Mouse (Mus musculus) CH12.LX (cell line): ENCODE measurements around the gene Slc7a15. TPM values are rescaled to one million over a fixed set of nuclear protein-coding genes. Genes with fewer than 3 reads are reported as not detected.
A peak's percentile ranks its signal among the peaks of the same experiment; 100 is the strongest.

Source experiments
- DNase-seq: peaks from one replicate; pipeline ENCODE4 v3.0.0-alpha.2; 2013; ENCODE audit errors: extremely low read depth
- H3K27ac ChIP-seq: 2 replicates; pipeline ENCODE4 v1.5.1; 2012; ENCODE audit warnings: low read depth, mild to moderate bottlenecking, control low read depth, moderate library complexity; ENCODE audit not compliant: insufficient read depth
- H3K27me3 ChIP-seq: replicated peaks from 2 replicates; pipeline ENCODE3; 2012; ENCODE audit warnings: inconsistent platforms
- H3K36me3 ChIP-seq, 2 experiments: replicated peaks in 1 of 2; 2 replicates each; pipeline versions ENCODE3 to v1.6.1; 2012; ENCODE audit warnings: inconsistent platforms in 1 of 2, low read length in 1 of 2, mild to moderate bottlenecking in 1 of 2, mixed read lengths in 1 of 2, moderate library complexity in 1 of 2; ENCODE audit not compliant: control insufficient read depth in 1 of 2, insufficient read depth in 1 of 2
- H3K4me1 ChIP-seq, 2 experiments: 2 replicates each; pipeline ENCODE4 v1.6.1; 2012; ENCODE audit warnings: inconsistent platforms in 1 of 2, moderate library complexity in 1 of 2; ENCODE audit not compliant: insufficient read depth in 2 of 2, control insufficient read depth in 1 of 2
- H3K4me2 ChIP-seq: 2 replicates; pipeline ENCODE4 v1.6.1; 2012; ENCODE audit warnings: low read depth, mild to moderate bottlenecking, control low read depth; ENCODE audit not compliant: poor library complexity, insufficient read depth, severe bottlenecking
- H3K4me3 ChIP-seq, 3 experiments: fragments of 150-350 bp in 1 of 3; sonication (generic) in 1 of 3; replicated peaks in 1 of 3; 2 replicates each; pipeline versions ENCODE3 to v1.5.1; 2011 to 2012; ENCODE audit warnings: low read depth in 2 of 3, low read length in 2 of 3, mild to moderate bottlenecking in 2 of 3, moderate library complexity in 2 of 3, control low read depth in 1 of 3, improper control_type of control experiment in 1 of 3, inconsistent platforms in 1 of 3, mixed read lengths in 1 of 3; ENCODE audit not compliant: poor library complexity in 1 of 3
- H3K79me2 ChIP-seq: replicated peaks from 2 replicates; pipeline ENCODE4 v1.6.1; 2012; ENCODE audit warnings: mild to moderate bottlenecking, moderate library complexity; ENCODE audit not compliant: control insufficient read depth, poor library complexity, insufficient read depth, severe bottlenecking; ENCODE audit errors: extremely low read depth
- H3K9ac ChIP-seq: 2 replicates; pipeline ENCODE4 v1.6.1; 2012; ENCODE audit warnings: low read depth, mild to moderate bottlenecking, control low read depth, moderate library complexity; ENCODE audit not compliant: insufficient read depth
- H3K9me3 ChIP-seq: replicated peaks from 2 replicates; pipeline ENCODE3; 2012; ENCODE audit warnings: low read length, inconsistent platforms, mixed read lengths
- BHLHE40 ChIP-seq: IDR thresholded peaks from 2 replicates; pipeline ENCODE4 v1.6.1; 2011; ENCODE audit warnings: mild to moderate bottlenecking, low read depth, low read length, improper control_type of control experiment
- CHD1 ChIP-seq: IDR thresholded peaks from 2 replicates; pipeline ENCODE4 v1.6.1; 2012; ENCODE audit warnings: low read depth, low read length, improper control_type of control experiment, inconsistent platforms
- CHD2 ChIP-seq: IDR thresholded peaks from 2 replicates; pipeline ENCODE4 v1.6.1; 2011; ENCODE audit warnings: low read length, improper control_type of control experiment
- CTCF ChIP-seq, 2 experiments: IDR thresholded peaks in 1 of 2; conservative IDR thresholded peaks in 1 of 2; 2 replicates each; pipeline ENCODE4 v1.5.1; 2011 to 2012; ENCODE audit warnings: low read depth in 2 of 2, low read length in 2 of 2, improper control_type of control experiment in 1 of 2, inconsistent platforms in 1 of 2, mild to moderate bottlenecking in 1 of 2, moderate library complexity in 1 of 2
- E2F4 ChIP-seq: IDR thresholded peaks from 2 replicates; pipeline ENCODE4 v1.6.1; 2011; ENCODE audit warnings: low read depth, low read length, improper control_type of control experiment; ENCODE audit not compliant: insufficient replicate concordance
- ELF1 ChIP-seq: IDR thresholded peaks from 2 replicates; pipeline ENCODE4 v1.6.1; 2014; ENCODE audit warnings: low read depth, mild to moderate bottlenecking, inconsistent platforms, low read length, improper control_type of control experiment
- EP300 ChIP-seq: IDR thresholded peaks from 2 replicates; pipeline ENCODE4 v1.6.1; 2011; ENCODE audit warnings: low read length, improper control_type of control experiment
- ETS1 ChIP-seq: conservative IDR thresholded peaks from 2 replicates; pipeline ENCODE4 v1.6.1; 2012; ENCODE audit warnings: low read depth, mild to moderate bottlenecking, inconsistent platforms, low read length, improper control_type of control experiment, moderate library complexity
- GABPA ChIP-seq: IDR thresholded peaks from 2 replicates; pipeline ENCODE4 v1.6.1; 2012; ENCODE audit warnings: low read depth, low read length, improper control_type of control experiment, inconsistent platforms; ENCODE audit not compliant: insufficient replicate concordance
- HCFC1 ChIP-seq: IDR thresholded peaks from 2 replicates; pipeline ENCODE4 v1.6.1; 2012; ENCODE audit warnings: low read depth, mild to moderate bottlenecking, inconsistent platforms, low read length, improper control_type of control experiment
- IRF4 ChIP-seq: IDR thresholded peaks from 2 replicates; pipeline ENCODE4 v1.6.1; 2014; ENCODE audit warnings: low read depth, mild to moderate bottlenecking, inconsistent platforms, low read length, improper control_type of control experiment
- JUN ChIP-seq: IDR thresholded peaks from 2 replicates; pipeline ENCODE4 v1.6.1; 2011; ENCODE audit warnings: low read depth, mild to moderate bottlenecking, low read length, improper control_type of control experiment, moderate library complexity; ENCODE audit not compliant: insufficient read depth
- JUND ChIP-seq: conservative IDR thresholded peaks from 2 replicates; pipeline ENCODE4 v1.6.1; 2011; ENCODE audit warnings: low read depth, low read length, improper control_type of control experiment
- KAT2A ChIP-seq: IDR thresholded peaks from 2 replicates; pipeline ENCODE4 v1.6.1; 2012; ENCODE audit warnings: low read length, improper control_type of control experiment, inconsistent platforms; ENCODE audit not compliant: insufficient replicate concordance
- MAFK ChIP-seq: IDR thresholded peaks from 2 replicates; pipeline ENCODE4 v1.6.1; 2011; ENCODE audit warnings: low read length, improper control_type of control experiment; ENCODE audit not compliant: insufficient replicate concordance
- MAX ChIP-seq: IDR thresholded peaks from 2 replicates; pipeline ENCODE4 v1.6.1; 2011; ENCODE audit warnings: low read length, improper control_type of control experiment
- MAZ ChIP-seq: IDR thresholded peaks from 2 replicates; pipeline ENCODE4 v1.6.1; 2012; ENCODE audit warnings: low read depth, mild to moderate bottlenecking, inconsistent platforms, low read length, improper control_type of control experiment, moderate library complexity
- MEF2A ChIP-seq: IDR thresholded peaks from 2 replicates; pipeline ENCODE4 v1.6.1; 2014; ENCODE audit warnings: low read depth, mild to moderate bottlenecking, inconsistent platforms, low read length, improper control_type of control experiment, borderline replicate concordance
- MXI1 ChIP-seq: IDR thresholded peaks from 2 replicates; pipeline ENCODE4 v1.6.1; 2011; ENCODE audit warnings: mild to moderate bottlenecking, low read depth, low read length, improper control_type of control experiment
- MYC ChIP-seq: IDR thresholded peaks from 2 replicates; pipeline ENCODE4 v1.6.1; 2011; ENCODE audit warnings: low read depth, mild to moderate bottlenecking, improper control_type of control experiment, low read length
- NELFE ChIP-seq: IDR thresholded peaks from 2 replicates; pipeline ENCODE4 v1.6.1; 2011; ENCODE audit warnings: low read depth, low read length, improper control_type of control experiment
- NRF1 ChIP-seq: IDR thresholded peaks from 2 replicates; pipeline ENCODE4 v1.6.1; 2014; ENCODE audit warnings: low read depth, mild to moderate bottlenecking, inconsistent platforms, low read length, improper control_type of control experiment, moderate library complexity
- PAX5 ChIP-seq: IDR thresholded peaks from 2 replicates; pipeline ENCODE4 v1.6.1; 2012; ENCODE audit warnings: low read length, inconsistent platforms, mixed read lengths
- POLR2A ChIP-seq: IDR thresholded peaks from 2 replicates; pipeline ENCODE4 v1.6.1; 2011; ENCODE audit warnings: low read depth, mild to moderate bottlenecking, improper control_type of control experiment, low read length
- POLR2AphosphoS2 ChIP-seq: IDR thresholded peaks from 2 replicates; pipeline ENCODE4 v1.6.1; 2011; ENCODE audit warnings: low read depth, low read length, improper control_type of control experiment
- RAD21 ChIP-seq: IDR thresholded peaks from 2 replicates; pipeline ENCODE4 v1.6.1; 2011; ENCODE audit warnings: low read depth, mild to moderate bottlenecking, low read length, improper control_type of control experiment, moderate library complexity
- RCOR1 ChIP-seq: conservative IDR thresholded peaks from 2 replicates; pipeline ENCODE4 v1.6.1; 2012; ENCODE audit warnings: low read depth, mild to moderate bottlenecking, inconsistent platforms, low read length, improper control_type of control experiment
- SIN3A ChIP-seq: IDR thresholded peaks from 2 replicates; pipeline ENCODE4 v1.6.1; 2012; ENCODE audit warnings: low read length, improper control_type of control experiment, inconsistent platforms
- SMC3 ChIP-seq: IDR thresholded peaks from 2 replicates; pipeline ENCODE4 v1.6.1; 2011; ENCODE audit warnings: low read depth, low read length, improper control_type of control experiment
- TBP ChIP-seq: conservative IDR thresholded peaks from 2 replicates; pipeline ENCODE4 v1.6.1; 2011; ENCODE audit warnings: low read depth, low read length, improper control_type of control experiment
- TCF12 ChIP-seq: IDR thresholded peaks from 2 replicates; pipeline ENCODE4 v1.6.1; 2014; ENCODE audit warnings: low read depth, mild to moderate bottlenecking, inconsistent platforms, low read length, improper control_type of control experiment
- UBTF ChIP-seq: IDR thresholded peaks from 2 replicates; pipeline ENCODE4 v1.6.1; 2012; ENCODE audit warnings: low read depth, mild to moderate bottlenecking, inconsistent platforms, low read length, improper control_type of control experiment, moderate library complexity
- USF1 ChIP-seq: IDR thresholded peaks from 2 replicates; pipeline ENCODE4 v1.6.1; 2014; ENCODE audit warnings: low read depth, mild to moderate bottlenecking, inconsistent platforms, low read length, improper control_type of control experiment
- USF2 ChIP-seq: conservative IDR thresholded peaks from 2 replicates; pipeline ENCODE4 v1.6.1; 2011; ENCODE audit warnings: low read depth, low read length, improper control_type of control experiment
- ZC3H11A ChIP-seq: IDR thresholded peaks from 2 replicates; pipeline ENCODE4 v1.6.1; 2012; ENCODE audit warnings: low read depth, mild to moderate bottlenecking, inconsistent platforms, low read length, improper control_type of control experiment
- ZKSCAN1 ChIP-seq: IDR thresholded peaks from 2 replicates; pipeline ENCODE4 v1.6.1; 2012; ENCODE audit warnings: low read depth, inconsistent platforms, low read length, improper control_type of control experiment, borderline replicate concordance
- ZMIZ1 ChIP-seq: IDR thresholded peaks from 2 replicates; pipeline ENCODE4 v1.6.1; 2012; ENCODE audit warnings: low read depth, mild to moderate bottlenecking, inconsistent platforms, low read length, improper control_type of control experiment
- ZNF384 ChIP-seq: IDR thresholded peaks from 2 replicates; pipeline ENCODE4 v1.6.1; 2012; ENCODE audit warnings: low read depth, low read length, improper control_type of control experiment, inconsistent platforms
- dilution Hi-C: fragments of 300-500 bp; cut with MboI; formaldehyde crosslinking; loops from 2 replicates; pipeline ENCODE4 v1.14.3; 2020; ENCODE audit warnings: low sequenced_read_pairs; ENCODE audit not compliant: extremely low pct_unique_long_range_greater_than_20kb, extremely low pct_ligation_motif_present
- in situ Hi-C: fragments of 300-500 bp; cut with MboI; formaldehyde crosslinking; loops from 3 replicates; pipeline ENCODE4 v1.14.3; 2019; ENCODE audit warnings: low sequenced_read_pairs, low pct_ligation_motif_present, low pct_unique_long_range_greater_than_20kb, mixed read lengths
- polyA plus RNA-seq: library from polyadenylated mRNA; unstranded; fragments of >175 nt; gene quantifications from 2 replicates; pipeline ENCODE4 v1.2.1, GENCODE M21; 2012; ENCODE audit warnings: low read depth; ENCODE audit not compliant: insufficient read length
- total RNA-seq, 2 experiments: library from RNA; depleted of rRNA; stranded (reverse); fragments of 300-350 nt in 1 of 2; fragments of >200 nt in 1 of 2; gene quantifications; 2 replicates each; pipeline ENCODE4 v1.2.3; 2012 to 2014

Gene Slc7a15
- total and polyA plus RNA-seq, 3 experiments: not detected

- Histone ChIP-seq H3K36me3 (no peaks in the 10 kb centered on the region), H3K9me3 (no peaks in the 10 kb centered on the region), H3K4me3 (peak overlapping the region in 1 of 3 experiments; percentile 34), H3K4me1 (peaks cover 10 to 47% of the 10 kb centered on the region in 2 experiments; a peak in 3 of 4 replicates), H3K4me2 (peak overlapping the region; percentile 1; the same call in 1 of the 2 replicates), H3K9ac (no peak overlapping the region), H3K27me3 (no peaks in the 10 kb centered on the region), H3K27ac (no peak overlapping the region), H3K79me2 (no peaks in the 10 kb centered on the region)
- dilution Hi-C loops (no loop called here), in situ Hi-C loops (no loop called here)
- no peak for TF ChIP-seq TBP
- TF ChIP-seq MAZ: peak; percentile 63; the same call in 1 of the 2 replicates
- TF ChIP-seq MYC: no peak
- TF ChIP-seq ZKSCAN1: no peak
- TF ChIP-seq CHD1: no peak
- no peak for TF ChIP-seq KAT2A
- TF ChIP-seq USF1: no peak
- TF ChIP-seq POLR2AphosphoS2: no peak
- TF ChIP-seq BHLHE40: peak; percentile 71
- TF ChIP-seq PAX5: no peak
- TF ChIP-seq ELF1: peak; percentile 69
- TF ChIP-seq ZNF384: no peak
- TF ChIP-seq SMC3: no peak
- no peak for TF ChIP-seq E2F4
- TF ChIP-seq RAD21: no peak; the same call in 1 of the 2 replicates
- no peak for TF ChIP-seq GABPA
- no peak for TF ChIP-seq CTCF (conservative IDR thresholded peaks at IDR 0.05 in 1 of 2, IDR thresholded peaks at IDR 0.05 in 1 of 2; ENCODE audit: low read depth in 2 of 2, low read length in 2 of 2)
- TF ChIP-seq IRF4: peak; percentile 36; the same call in 1 of the 2 replicates
- no peak; the same call in 1 of the 2 replicates for TF ChIP-seq MAX
- TF ChIP-seq ZC3H11A: no peak
- peak; percentile 32; the same call in 1 of the 2 replicates for TF ChIP-seq POLR2A
- peak; percentile 56 for TF ChIP-seq CHD2
- no peak for TF ChIP-seq MAFK
- TF ChIP-seq SIN3A: 0 out of 2 replicates have a peak, but pooled peaks have one; percentile 26
- TF ChIP-seq ZMIZ1: no peak
- TF ChIP-seq MXI1: no peak
- TF ChIP-seq MEF2A: 0 out of 2 replicates have a peak, but pooled peaks have one; percentile 25
- TF ChIP-seq ETS1: peak; percentile 13; the same call in 1 of the 2 replicates
- TF ChIP-seq NRF1: no peak
- no peak for TF ChIP-seq JUN
- TF ChIP-seq NELFE: 0 out of 2 replicates have a peak, but pooled peaks have one; percentile 14
- TF ChIP-seq EP300: peak; percentile 44; the same call in 1 of the 2 replicates
- no peak for TF ChIP-seq UBTF
- peak; percentile 45; the same call in 1 of the 2 replicates for TF ChIP-seq JUND
- no peak; the same call in 1 of the 2 replicates for TF ChIP-seq TCF12
- TF ChIP-seq USF2: no peak
- peak; percentile 57 for TF ChIP-seq HCFC1
- no peak for TF ChIP-seq RCOR1
- peak; percentile 86 for DNase-seq
Observed at GRCm38 (mm10) chr12:8521375-8522047, 77.4 kb downstream of the Slc7a15 start.
